Mouse (Mus musculus) olfactory bulb, adult 2 months (tissue): ENCODE measurements at regions not wholly inside any gene's neighbourhood (a gene's known extent, or its start where the extent isn't known, plus 50 kb on each side); places are given as distances from the start of the nearest gene placed in this dataset.

Experiments
- CTCF ChIP-seq: fragments of 200-500 bp; IDR thresholded peaks from 2 replicates; pipeline ENCODE4 v1.5.1; 2012; ENCODE audit warnings: low read depth, mild to moderate bottlenecking, low read length, moderate library complexity; ENCODE audit not compliant: insufficient read depth
- POLR2A ChIP-seq: fragments of 200-500 bp; IDR thresholded peaks from 2 replicates; pipeline ENCODE4 v1.6.1; 2012; ENCODE audit warnings: mild to moderate bottlenecking, low read depth, low read length, moderate library complexity; ENCODE audit not compliant: insufficient read depth

GRCm38 (mm10) chr13:8152168-8152567, 50.5 kb upstream of the Adarb2 start:
- TF ChIP-seq CTCF (no peak), POLR2A (no peak)
